Mouse (Mus musculus) forebrain, embryonic 14.5 days (tissue): ENCODE results near the gene Wwp2. TPM values are rescaled to one million over a fixed set of nuclear protein-coding genes. Genes with fewer than 3 reads are reported as not detected.

Experiments used
- ATAC-seq: fragments of 200-750 bp; cut with Nextera tagmentation; 2 replicates; pipeline ENCODE4 v1.8.0; 2017; ENCODE audit warnings: mild to moderate bottlenecking, moderate library complexity
- DNase-seq: peaks from one replicate; pipeline ENCODE4 v3.0.0-alpha.2; 2015; ENCODE audit warnings: low spot score
- H3K27ac ChIP-seq: fragments of 300-500 bp; sonication (generic); 2 replicates; pipeline ENCODE4 v1.5.1; 2014; ENCODE audit warnings: low read depth, mild to moderate bottlenecking, control low read depth, low read length, moderate library complexity
- H3K27me3 ChIP-seq: fragments of 300-500 bp; sonication (generic); replicated peaks from 2 replicates; pipeline ENCODE4 v1.6.1; 2014; ENCODE audit warnings: low read length, control low read depth, mixed read lengths; ENCODE audit not compliant: control insufficient read depth, insufficient read depth
- H3K36me3 ChIP-seq: fragments of 300-500 bp; sonication (generic); 2 replicates; pipeline ENCODE4 v1.6.1; 2014; ENCODE audit warnings: low read length, control low read depth; ENCODE audit not compliant: control insufficient read depth, insufficient read depth
- H3K4me1 ChIP-seq: fragments of 300-500 bp; sonication (generic); 2 replicates; pipeline ENCODE4 v1.6.1; 2014; ENCODE audit warnings: antibody characterized with exemption, low read length, control low read depth; ENCODE audit not compliant: control insufficient read depth, insufficient read depth
- H3K4me2 ChIP-seq: fragments of 300-500 bp; sonication (generic); 2 replicates; pipeline ENCODE4 v1.6.1; 2014; ENCODE audit warnings: mild to moderate bottlenecking, control low read depth, low read length
- H3K4me3 ChIP-seq: fragments of 300-500 bp; sonication (generic); 2 replicates; pipeline ENCODE4 v1.5.1; 2014; ENCODE audit warnings: low read depth, low read length, control low read depth
- H3K9ac ChIP-seq: fragments of 300-500 bp; sonication (generic); 2 replicates; pipeline ENCODE4 v1.6.1; 2014; ENCODE audit warnings: mild to moderate bottlenecking, low read length, control low read depth, moderate library complexity
- H3K9me3 ChIP-seq: fragments of 300-500 bp; sonication (generic); replicated peaks from 2 replicates; pipeline ENCODE4 v1.6.1; 2016; ENCODE audit warnings: low read length, control low read depth, mixed read lengths; ENCODE audit not compliant: control insufficient read depth
- WGBS: fragments of 180-500 bp; shearing (Covaris S2); extraction: QIAGEN DNeasy Blood & Tissue Kit; methylation state at CpG from one replicate; pipeline ENCODE4 v1.1.7; 2014; 5-methylcytosine and 5-hydroxymethylcytosine counted together
- microRNA counts: library from miRNA; unstranded; fragments of <30 nt; microRNA quantifications from one replicate; lab custom pipeline; 2016
- microRNA-seq: library from miRNA; unstranded; fragments of <30 nt; microRNA quantifications from one replicate; pipeline ENCODE4, GENCODE M21; 2016
- polyA plus RNA-seq: library from polyadenylated mRNA; unstranded; fragments of >200 nt; fragmentation: Nextera tagmentation; extraction: Ambion mirVana; gene quantifications from 2 replicates; pipeline ENCODE4 v1.2.1, GENCODE M21; 2014

Wwp2 gene
- polyA plus RNA-seq, 1 experiment from 2014 or later = 40.4 TPM

DNA sequence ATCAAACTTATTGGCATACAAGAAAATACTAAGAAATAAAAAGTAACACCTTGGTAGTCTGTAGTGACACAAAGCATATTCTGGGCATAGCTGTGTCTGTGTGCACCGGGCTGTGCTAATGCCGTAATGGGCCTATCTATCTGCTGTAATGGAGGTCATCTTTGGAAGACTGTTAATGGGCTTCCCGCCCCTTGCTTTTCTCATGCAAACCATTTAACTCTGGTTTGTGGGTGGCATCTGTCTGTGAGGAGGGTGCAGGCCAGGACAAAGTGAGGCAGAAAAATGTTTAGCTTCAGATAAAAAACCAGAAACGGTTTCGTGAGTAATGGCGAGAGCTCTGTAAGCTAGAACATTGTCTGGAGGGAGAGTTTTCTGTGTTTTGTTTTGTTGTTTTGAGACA, 158.7 kb downstream of the Wwp2 start:
- WGBS = 74% methylated on average over 6 of the region's 6 CpGs
- ATAC-seq = no peak
- Histone ChIP-seq H3K9ac (no peak overlapping the region), H3K4me1 (no peaks in the 10 kb centered on the region), H3K4me3 (no peak overlapping the region), H3K36me3 (no peaks in the 10 kb centered on the region), H3K27me3 (no peaks in the 10 kb centered on the region), H3K27ac (no peak overlapping the region), H3K9me3 (no peaks in the 10 kb centered on the region), H3K4me2 (no peak overlapping the region)
- no peak for DNase-seq

- Histone ChIP-seq H3K27ac (no peak overlapping the region), H3K4me2 (no peak overlapping the region), H3K9ac (no peak overlapping the region), H3K4me1 (no peaks in the 10 kb centered on the region), H3K36me3 (no peaks in the 10 kb centered on the region), H3K4me3 (no peak overlapping the region), H3K9me3 (no peaks in the 10 kb centered on the region), H3K27me3 (no peaks in the 10 kb centered on the region)
- DNase-seq = no peak
- 76% methylated on average over 1 of the region's 1 CpGs for WGBS
- ATAC-seq = no peak
Observed at GRCm38 (mm10) chr8:107597731-107598130, 161.6 kb downstream of the Wwp2 start.

DNA sequence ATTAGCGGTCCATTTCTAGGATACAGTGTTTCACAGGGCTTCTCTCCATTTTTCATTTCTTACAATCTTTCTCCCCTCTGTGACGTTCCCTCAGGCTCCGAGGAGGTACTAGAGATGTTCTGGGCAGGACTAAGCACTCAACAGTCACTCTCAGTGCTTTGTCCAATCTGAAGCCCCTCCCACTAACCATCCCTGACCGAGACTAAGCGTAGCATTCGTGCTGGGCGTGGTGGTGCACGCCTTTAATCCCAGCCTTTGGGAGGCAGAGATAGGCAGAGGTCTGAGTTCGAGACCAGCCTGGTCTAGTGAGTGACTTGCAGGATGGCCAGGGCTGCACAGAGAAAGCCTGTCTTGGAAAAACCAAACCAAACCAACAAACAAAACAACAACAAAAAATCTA, 163.5 kb downstream of the Wwp2 start:
- DNase-seq (no peak), ATAC-seq (no peak)
- WGBS = 83% methylated on average over 9 of the region's 9 CpGs
- H3K9me3 ChIP-seq = no peaks in the 10 kb centered on the region
- H3K4me3 ChIP-seq = no peak overlapping the region
- H3K27me3 ChIP-seq = no peaks in the 10 kb centered on the region
- no peak overlapping the region for H3K9ac ChIP-seq
- no peaks in the 10 kb centered on the region for H3K36me3 ChIP-seq
- H3K4me2 ChIP-seq = no peak overlapping the region
- no peak overlapping the region for H3K27ac ChIP-seq
- H3K4me1 ChIP-seq = no peaks in the 10 kb centered on the region

DNA sequence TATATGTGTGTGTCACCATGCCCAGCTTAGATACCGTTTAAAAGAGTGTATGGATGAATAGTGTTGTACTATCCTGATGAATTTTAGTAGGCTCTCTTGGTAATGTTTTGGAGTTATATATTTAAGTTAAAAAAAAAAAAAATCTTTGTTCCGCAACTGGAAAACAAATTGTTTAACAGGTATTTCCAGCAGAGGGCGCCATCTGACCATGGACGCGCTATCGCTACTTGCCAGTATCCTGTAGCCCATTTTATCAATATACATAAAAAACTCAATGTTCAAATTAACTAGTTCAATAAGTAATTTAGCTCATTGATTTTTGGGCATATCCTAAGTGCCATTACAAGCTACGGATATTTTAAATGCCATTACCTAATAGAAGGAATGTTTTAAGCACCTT, 166.9 kb downstream of the Wwp2 start:
- H3K4me2 ChIP-seq = no peak overlapping the region
- H3K4me1 ChIP-seq = no peaks in the 10 kb centered on the region
- no peak overlapping the region for H3K27ac ChIP-seq
- H3K4me3 ChIP-seq = no peak overlapping the region
- no peak overlapping the region for H3K9ac ChIP-seq
- H3K27me3 ChIP-seq = no peaks in the 10 kb centered on the region
- 4% methylated on average over 7 of the region's 7 CpGs for WGBS
- peak; percentile 92 for DNase-seq
- no peaks in the 10 kb centered on the region for H3K36me3 ChIP-seq
- H3K9me3 ChIP-seq = no peaks in the 10 kb centered on the region
- ATAC-seq = no peak

MicroRNA genes within 50 kb of the gene (microRNA counts, 519-probe panel; counts per million panel counts)
- 4,592 counts per million, percentile 62 among the panel's probes with 10 or more counts for microRNA mmu-miR-140 (lab: Ali Mortazavi, UCI)

Small RNA genes within 50 kb of the gene (microRNA-seq; reads per million reads assigned to microRNA genes)
- 2,582 reads per million, percentile 88 among the genes with 10 or more reads in this experiment for gene Mir140

Other genes starting within 250 kb of the Wwp2 start
- gene Nfat5, start 142.9 kb upstream of the Wwp2 start, polyA plus RNA-seq = 3.4 and 5.3 TPM in 2 replicates
- gene Nqo1, start 33.2 kb upstream of the Wwp2 start, polyA plus RNA-seq = 5.1 TPM in 2 replicates
- gene Nob1, start 11.3 kb upstream of the Wwp2 start, polyA plus RNA-seq = 43.4 and 57.2 TPM in 2 replicates
- gene Psmd7, start 152.1 kb downstream of the Wwp2 start, polyA plus RNA-seq = 247 and 252 TPM in 2 replicates